Mouse (Mus musculus) lung, postnatal 10 days (tissue): ENCODE data around the gene Pfas.

Source experiments
- DNase-seq: peaks from one replicate; pipeline ENCODE4 v3.0.0; 2021

Gene Pfas

DNA sequence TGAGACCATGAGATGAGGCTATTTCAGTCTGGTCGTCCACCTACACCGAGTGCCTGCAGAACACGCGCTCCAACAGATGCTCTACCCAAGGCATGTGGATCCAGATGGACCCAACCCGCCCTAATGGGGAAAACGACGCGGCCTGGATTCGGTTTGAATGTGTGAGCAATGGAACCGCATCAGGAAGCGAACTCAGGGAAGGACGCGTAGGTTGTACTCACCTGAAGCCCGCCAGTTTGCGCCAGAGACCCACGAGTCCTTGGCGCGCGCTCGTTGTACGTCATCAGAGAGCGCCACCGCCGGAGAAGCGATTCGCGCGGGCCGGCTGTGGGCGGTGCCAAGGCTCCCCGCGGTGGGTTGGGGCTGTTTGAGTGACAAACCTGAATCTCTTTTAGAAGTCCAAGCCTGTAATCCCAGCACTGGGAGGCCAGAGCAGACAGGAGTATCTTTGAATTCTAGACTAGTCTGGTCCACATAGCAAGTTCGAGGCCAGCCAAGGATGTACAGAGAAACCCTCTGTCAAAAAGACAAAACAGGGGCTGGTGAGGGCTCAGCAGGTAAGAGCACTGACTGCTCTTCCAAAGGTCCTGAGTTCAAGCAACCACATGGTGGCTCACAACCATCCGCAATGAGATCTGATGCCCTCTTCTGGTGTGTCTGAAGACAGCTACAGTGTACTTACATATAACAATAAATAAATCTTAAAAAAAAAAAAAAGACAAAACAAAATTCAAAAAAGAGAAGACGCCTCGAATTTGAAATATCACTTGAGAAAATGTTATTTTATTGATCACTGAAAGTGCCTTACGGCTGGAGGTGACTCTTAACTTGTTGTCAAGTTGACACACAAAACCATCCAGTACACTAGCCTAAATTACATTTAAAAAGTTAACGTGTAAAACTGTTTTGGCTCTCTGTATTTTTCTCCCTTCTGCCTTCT, at the start of gene Pfas:
Pfas (minus strand) TSS at position 279 of the 940 bp plus-strand sequence.
- DNase-seq = peak; percentile 95

DNA sequence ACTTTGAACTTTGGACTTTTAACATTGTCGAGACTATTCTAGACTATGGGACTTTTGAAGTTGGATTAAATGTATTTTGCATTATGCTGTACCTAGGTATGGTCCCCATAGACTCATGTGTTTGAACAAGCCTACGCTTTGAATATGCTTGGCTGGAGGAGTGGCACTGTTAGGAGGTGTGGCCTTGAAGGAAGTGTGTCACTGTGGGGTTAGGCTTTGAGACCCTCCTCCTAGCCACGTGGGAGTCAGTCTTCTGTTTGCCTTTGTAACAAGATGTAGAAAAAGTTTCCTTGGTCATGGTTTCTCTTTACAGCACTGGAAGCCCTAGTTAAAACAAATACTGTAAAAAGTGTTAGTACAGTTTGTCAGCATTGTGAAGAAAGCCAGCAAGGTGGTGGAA, 45.6 kb upstream of the Pfas start:
- DNase-seq = no peak

GRCm38 (mm10) chr11:69052824-69053421, 44.7 kb upstream of the Pfas start:
- DNase-seq = no peak

- no peak for DNase-seq
Observed at GRCm38 (mm10) chr11:69051771-69052170, 43.5 kb upstream of the Pfas start.

DNA sequence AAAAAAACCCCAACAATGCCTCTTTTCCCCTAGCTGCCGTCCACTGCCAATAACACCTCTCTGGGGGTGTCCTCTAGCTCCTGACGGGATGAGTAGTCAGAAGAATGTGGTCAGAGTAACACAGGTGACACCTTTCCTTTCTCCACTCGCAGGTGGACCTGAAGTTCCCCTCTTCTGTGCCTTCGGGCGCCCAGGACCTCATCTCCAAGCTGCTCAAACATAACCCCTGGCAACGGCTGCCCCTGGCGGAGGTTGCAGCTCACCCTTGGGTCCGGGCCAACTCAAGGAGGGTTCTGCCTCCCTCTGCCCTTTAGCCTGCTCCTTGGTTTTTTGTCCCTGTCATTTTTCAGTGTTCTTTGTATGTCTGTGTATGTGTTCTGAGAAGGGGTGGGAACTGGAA, 42.5 kb upstream of the Pfas start:
- DNase-seq = no peak

GRCm38 (mm10) chr11:69048151-69048550, 39.9 kb upstream of the Pfas start:
- no peak for DNase-seq

DNA sequence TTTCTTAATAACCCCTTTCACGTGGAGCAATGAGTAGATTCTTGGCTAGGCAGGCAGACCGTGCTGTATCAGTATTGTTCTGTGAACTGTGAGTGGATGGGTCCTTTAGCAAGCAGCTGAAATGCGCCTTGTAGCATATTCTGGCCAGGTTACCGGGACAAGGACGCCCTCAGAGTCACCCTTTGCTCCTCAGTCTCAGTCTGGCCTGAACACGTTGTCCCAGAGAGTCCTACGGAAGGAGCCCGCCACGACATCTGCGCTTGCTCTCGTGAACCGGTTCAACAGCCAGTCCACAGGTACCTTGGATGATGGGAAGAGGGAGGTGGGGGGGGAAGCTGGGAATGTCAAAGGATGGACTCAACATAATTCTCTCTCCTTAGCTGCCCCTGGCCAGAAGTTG, 39.3 kb upstream of the Pfas start:
- no peak for DNase-seq

DNA sequence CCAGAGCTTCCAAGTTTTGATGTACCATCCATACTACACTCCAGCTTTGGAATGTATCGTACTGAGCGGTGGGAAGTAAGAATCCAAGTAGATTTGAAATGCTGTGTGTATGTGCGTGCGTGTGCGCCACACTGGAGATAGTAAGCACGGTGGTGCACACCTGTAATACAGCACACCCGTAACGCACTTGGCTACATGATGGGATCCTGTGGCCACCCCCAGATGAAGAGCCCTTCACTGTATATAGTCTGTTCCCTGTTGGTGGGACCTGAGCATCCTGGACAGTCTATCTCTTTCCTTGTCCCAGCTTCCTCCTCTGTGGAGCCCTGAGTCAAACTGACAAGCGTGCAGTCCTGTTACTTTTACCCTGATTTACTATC, 38.1 kb upstream of the Pfas start:
- DNase-seq = no peak

- DNase-seq = peak; percentile 93
Observed at GRCm38 (mm10) chr11:69045531-69046394, 37.5 kb upstream of the Pfas start, which contains the start of gene Aurkb. Aurkb (plus strand) TSS chr11:69045647.

DNA sequence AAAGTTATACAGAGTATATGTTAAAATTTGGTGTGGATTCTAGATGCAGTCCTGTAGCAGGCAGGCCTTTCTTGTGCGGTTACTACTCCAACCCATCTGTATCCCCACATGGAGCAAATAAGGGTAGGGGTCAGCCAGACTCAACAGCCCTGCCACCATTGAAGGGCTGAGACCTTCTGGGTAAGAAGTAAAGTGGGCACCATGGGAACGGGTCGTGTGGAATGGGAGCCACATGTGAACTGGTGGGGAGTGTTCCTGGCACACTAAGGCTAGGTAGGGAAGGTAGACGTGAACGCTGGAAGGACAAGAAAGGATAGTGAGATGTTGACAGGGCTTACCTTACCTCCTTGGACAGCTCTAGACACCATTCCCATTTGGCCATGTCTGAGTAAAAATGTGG, 29.9 kb upstream of the Pfas start:
- DNase-seq = no peak

DNA sequence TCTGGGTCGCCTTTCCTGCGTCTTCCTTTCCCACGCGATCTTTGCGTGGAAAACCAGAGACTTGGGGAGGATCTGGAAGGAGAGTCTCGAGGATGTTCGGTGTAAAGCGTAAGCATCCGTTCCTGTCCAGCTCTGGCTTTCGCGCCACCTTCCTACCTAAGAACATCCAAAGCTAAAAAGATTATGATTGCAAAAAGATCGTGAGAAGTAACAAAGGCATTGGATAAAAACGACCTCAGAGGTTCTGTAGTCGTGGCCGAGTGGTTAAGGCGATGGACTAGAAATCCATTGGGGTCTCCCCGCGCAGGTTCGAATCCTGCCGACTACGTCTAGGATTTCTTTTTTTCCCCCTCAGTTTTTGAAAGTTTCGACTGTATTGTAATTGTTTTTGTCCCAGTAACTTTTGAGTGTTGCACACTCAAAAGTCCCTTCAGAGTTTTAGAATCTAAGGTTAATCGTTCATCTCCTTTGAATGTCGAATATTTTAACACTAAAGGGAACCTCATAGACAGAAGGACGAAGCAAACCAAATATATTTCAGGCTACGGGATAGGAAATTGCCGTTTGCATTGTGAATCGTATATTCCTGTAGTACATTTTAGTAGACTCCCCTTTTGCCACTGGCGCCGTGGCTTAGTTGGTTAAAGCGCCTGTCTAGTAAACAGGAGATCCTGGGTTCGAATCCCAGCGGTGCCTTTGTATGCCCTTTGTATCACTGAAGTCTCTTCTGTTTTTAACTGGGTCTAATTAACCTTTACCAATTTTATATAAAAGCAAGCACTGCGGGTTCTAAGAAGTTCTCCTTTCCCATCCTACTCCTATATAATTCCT, 29.2 kb upstream of the Pfas start:
- peak; percentile 80 for DNase-seq

GRCm38 (mm10) chr11:69036486-69037230, 28.4 kb upstream of the Pfas start:
- peak; percentile 85 for DNase-seq

- peak; percentile 95 for DNase-seq
Observed at GRCm38 (mm10) chr11:69035849-69036248, 27.6 kb upstream of the Pfas start.

DNA sequence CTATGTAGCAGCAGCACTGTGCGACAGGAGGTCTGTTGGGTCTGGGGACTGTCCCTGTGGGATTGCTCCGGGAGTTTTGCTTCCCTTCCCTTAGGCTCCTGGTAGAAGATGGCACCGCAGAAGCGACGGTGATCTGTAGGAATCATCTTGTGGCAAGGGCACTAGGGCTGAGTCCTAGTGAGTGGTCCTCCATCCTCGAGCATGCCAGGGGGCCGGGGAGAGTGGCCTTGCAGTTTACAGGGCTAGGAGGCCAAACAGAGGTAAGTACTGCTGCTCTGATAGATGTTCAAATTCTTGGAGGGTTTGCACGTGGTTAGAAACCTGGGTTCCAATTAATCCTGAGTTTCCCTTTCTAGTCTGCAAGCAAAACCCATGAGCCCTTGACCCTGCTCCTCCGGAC, 27.2 kb upstream of the Pfas start:
- no peak for DNase-seq

GRCm38 (mm10) chr11:69034585-69034984, 26.3 kb upstream of the Pfas start:
- DNase-seq = no peak

DNA sequence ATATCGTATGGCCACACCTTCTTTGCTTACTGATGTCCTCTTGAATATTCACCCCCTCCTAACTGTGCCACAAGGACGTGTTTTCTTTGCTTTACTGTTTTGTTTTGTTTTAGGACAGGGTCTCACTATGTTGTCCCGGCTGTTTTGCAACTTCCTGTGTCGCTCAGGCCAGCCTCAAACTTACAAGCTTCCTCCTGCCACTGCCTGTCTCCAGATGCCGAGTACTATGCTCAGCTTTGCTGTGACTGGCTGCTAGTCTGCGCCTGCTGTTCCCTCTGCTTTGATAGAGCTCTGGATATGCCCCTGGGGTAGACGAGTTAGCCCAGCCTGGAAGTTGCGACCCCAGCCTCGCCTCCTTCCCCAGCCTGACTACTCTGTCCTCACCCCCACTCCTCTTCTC, 25.3 kb upstream of the Pfas start:
- DNase-seq = no peak

DNA sequence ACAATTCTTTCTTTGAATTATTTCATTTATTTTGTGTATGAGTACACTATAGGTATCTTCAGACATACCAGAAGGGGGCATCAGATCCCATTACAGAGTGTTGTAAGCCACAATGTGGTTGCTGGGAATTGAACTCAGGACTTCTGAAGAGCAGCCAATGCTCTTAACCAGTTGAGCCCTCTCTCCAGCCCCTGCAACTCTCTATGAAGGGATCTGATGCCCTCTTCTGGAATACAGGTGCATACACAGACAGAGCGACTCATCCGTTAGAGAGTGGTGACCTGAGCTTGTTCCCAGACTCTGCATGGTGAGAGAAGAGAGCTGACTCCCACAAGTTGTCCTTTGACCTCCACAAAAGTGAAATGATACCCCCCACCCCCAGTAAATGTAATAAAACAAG, 20.5 kb upstream of the Pfas start:
- no peak for DNase-seq

GRCm38 (mm10) chr11:69026562-69026961, 18.3 kb upstream of the Pfas start:
- DNase-seq = no peak

GRCm38 (mm10) chr11:69020691-69021090, 12.4 kb upstream of the Pfas start:
- DNase-seq = no peak

DNA sequence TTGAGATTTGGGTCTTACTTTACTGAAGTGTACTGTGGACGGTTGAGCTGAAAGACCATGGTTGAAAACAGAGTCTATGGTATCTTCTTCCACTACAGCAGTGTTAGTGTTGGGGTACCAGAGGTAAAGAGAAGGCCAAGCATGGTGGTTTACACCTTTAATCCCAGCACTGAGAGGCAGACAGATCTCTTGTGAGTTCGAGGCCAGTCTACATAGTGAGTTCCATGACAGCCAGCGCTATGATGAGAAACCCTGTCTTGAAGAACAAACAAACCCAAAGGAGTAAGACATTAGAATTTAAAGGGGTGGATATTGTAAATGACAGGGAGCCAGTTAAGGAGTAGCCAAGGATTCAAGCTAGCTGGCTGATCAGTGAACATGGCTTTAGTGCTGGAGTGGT, 8.5 kb upstream of the Pfas start:
- DNase-seq = no peak

DNA sequence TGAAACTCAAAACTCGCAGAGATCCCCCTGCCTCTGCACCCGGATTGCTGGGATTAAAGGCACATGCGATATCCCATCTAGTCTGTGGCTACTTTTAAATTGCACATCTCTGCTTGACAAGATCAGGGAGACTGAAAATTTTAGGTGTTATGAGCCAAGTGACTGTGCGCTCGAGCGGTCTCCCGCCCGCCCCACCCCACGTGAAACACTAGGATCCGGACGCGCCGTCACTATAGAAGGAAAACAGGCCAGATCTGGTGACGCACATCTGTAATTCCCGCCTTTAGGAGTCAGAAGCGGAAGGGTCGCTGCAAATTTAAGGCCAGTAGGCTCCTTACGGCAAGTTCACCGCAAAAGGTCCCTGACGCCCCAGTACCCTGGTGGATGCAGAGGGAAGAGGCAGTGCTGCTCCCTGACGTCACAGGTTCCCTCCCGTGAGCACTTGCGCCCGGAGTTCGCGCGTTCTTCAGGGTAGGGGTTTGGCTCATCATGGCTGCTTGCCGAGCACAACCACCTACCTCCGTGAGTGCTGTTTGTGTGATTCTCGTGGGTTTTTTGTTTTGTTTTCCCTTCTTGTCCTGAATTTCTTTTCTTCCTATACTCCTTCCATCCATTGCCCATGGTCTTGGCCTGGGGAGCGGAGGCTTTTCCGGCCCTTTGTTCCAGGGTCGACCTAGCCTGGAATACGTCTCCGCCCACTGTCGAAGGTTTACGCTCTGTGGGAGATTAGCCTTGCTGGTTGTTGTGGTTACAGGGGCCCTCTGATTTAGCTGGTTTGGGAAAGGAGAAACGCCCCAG, 7.6 kb upstream of the Pfas start, which contains the start of gene Ctc1:
Ctc1 (plus strand) TSS at position 268 of the 798 bp plus-strand sequence.
- peak; percentile 95 for DNase-seq
